Mouse (Mus musculus): ENCODE results near the gene Tnrc18. TPM values are rescaled to one million over a fixed set of nuclear protein-coding genes. Genes with fewer than 3 reads are reported as not detected.

Gene Tnrc18
- total RNA-seq, 2 experiments from 2014 or later = 79.8 to 81.9 TPM

DNA sequence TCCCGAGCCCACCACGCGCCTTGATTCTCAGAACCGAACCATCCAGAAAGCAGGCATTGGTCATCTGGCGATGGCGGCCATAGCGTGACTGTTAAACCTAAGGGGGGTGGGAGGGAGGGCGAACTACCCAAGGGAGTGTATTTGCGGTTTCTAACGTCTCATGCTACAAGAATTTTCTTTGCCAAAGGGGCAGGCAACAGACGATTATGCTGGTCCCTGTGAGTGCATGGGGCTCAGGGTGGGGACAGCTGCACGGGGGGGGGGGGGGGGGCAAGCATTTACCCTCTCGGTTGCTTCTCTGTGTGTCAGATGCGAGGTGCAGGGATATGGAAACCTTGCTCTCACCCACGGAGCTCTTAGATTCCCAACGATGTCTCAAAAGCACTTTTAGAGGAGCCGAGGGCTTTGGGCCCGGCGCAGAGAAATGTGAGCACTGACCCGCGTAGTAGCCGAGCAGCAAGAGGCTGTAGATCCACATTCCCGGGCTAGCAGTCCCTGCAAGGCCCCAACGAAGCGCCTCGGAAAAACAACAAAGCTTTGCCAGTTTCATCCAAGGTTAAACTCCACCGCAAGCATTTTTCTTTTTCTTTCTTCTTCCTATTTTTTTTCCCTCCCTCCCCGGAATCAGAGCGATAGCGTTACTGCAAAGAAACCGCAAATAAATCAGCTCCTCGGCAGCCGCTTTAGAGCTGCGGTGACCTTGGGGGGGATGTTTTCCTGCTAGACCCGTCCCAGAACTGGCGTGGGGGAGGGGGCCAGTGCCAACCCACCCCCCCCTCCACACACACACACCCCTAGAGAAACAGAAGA lies 5.0 kb upstream of the Tnrc18 start:
- DNase-seq = peak; percentile 74 to 85

DNA sequence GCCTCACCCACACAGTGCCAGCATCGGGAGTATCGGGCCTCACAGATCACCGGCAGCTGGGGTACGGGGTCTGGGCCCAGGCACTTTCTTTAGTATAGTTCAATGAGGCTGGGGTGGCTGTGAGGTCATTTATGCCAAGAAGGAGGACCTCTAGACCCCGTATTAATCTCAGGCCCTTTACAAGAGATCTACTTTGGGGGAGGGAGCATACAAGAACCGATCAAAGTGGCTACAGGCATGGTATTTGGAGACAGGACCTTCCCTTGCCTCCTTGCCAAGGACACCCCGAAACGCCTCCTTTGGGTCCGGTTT lies 4.5 kb upstream of the Tnrc18 start:
- DNase-seq = no peak

DNA sequence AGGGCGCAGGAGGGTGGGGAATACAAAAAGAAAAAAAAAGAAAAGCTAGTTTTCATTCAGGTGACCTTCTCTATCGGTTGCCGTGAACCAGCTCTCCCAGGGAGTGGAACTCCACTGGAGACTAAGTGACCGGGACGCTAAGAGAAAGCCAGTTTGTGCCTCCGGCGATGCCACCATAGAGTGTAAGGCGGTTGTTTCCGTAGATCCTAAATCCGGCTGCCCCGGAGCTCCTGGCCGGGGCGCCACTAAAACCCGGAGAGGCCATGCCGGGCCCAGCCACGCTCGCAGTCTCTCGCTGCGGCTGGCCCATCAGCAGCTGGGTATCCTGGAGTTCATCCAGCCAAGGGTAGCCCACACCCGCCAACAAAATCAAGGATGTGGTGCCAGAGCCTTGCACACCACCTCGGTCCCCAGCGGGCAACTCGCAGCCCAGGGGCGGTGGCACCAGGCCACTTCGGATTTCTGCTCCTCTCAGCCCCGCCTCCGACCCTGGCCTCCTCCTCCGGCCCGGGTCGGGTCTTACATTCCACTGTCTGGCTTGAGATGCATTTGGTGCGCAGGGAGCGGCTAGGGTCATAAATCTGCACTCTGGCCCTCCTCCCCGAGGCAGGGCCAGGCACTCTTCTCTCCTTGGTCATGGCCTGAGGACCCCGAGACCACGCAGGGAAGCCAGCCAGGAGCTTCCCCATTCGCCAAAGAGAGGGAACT lies 4.0 kb upstream of the Tnrc18 start:
- DNase-seq = peak; percentile 96 to 97

DNA sequence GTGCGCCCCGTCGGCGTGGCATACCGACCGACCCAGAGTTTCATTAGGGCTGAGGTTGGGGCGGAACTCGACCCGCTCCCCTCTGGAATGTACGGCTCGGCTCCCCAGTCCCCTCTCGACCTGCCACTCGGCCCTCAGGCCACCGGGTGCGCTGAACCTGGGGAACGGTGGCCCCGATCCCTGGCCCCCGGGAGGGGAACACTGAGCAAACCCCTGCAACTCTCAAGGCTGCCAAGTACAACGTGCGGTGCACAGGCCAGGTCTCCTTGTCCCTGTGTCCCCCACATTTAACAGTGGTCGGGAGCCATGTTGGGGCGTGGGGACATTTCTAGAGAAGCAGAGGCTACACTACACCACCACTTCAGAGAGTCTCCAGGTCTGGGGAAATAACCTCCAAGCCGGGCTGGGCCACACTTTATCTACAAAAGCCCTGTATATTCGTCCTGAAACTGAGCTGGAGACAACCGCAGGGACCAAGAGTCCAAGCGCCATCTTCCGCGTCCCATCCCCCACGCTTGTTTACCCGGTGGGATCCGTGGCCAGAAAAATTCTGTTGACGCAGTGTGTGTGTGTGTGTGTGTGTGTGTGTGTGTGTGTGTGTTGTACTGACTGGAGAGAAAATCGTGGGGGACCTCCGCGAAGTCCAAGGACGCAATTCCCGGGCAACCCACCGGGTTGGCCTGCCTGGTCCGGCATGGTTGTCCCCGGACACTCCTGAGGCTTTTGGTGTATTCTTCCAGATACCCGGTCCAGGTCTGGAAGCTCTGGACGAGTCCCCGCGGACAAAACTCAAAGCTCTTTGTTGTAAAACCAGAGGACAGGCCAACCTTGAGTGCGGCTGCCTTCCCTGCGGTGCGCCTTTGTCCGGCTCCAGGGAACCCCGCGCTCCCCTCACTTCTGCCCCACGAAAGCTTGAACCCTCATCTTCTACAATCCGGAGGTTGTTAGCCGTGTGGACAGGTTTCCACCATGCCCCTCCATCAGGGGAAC lies 3.1 kb upstream of the Tnrc18 start:
- peak; percentile 68 to 82 for DNase-seq

DNA sequence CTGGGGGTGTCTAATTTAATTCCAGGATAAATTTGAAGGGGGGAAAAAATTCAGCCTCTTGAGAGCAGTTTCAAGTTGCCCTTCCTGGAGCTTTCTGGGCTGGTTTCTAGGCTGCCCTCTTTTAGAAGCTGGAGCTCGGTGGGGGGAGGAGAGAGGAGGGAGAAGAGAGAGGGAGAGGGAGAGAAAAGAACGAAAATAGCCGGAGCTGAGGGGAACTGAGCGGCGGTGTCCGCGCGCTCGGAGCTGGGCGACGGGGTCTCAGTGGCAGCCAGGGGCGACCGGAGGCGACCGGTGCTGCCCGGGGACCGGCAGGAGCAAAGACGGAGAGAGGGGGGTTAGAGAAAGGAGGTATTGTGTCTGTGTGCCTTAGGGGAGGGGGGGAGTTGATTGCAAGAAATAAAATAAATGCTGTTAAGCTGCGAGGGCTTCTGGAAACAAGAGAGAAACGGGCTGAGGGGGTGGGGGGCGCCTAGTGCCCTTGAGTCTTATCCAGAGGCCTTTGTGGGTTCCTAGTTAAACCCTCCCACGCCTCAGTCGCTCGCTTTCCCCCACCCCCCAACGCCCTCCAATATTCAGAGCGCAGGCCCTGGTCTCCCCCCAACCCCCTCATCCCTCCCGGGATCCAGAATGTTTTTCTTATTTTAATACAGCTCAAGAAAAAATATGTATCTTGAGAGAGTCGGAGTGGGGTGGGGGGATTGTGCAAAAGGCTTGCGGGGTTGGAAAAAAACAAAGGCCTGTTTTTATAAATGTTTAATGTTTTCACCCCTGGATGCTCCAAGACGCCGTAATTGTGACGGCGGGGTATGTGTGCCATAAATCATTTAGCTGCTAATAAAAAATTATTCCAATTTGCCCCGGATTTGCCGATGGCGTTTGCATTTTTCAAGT lies 2.2 kb upstream of the Tnrc18 start:
- peak; percentile 62 to 79 for DNase-seq

DNA sequence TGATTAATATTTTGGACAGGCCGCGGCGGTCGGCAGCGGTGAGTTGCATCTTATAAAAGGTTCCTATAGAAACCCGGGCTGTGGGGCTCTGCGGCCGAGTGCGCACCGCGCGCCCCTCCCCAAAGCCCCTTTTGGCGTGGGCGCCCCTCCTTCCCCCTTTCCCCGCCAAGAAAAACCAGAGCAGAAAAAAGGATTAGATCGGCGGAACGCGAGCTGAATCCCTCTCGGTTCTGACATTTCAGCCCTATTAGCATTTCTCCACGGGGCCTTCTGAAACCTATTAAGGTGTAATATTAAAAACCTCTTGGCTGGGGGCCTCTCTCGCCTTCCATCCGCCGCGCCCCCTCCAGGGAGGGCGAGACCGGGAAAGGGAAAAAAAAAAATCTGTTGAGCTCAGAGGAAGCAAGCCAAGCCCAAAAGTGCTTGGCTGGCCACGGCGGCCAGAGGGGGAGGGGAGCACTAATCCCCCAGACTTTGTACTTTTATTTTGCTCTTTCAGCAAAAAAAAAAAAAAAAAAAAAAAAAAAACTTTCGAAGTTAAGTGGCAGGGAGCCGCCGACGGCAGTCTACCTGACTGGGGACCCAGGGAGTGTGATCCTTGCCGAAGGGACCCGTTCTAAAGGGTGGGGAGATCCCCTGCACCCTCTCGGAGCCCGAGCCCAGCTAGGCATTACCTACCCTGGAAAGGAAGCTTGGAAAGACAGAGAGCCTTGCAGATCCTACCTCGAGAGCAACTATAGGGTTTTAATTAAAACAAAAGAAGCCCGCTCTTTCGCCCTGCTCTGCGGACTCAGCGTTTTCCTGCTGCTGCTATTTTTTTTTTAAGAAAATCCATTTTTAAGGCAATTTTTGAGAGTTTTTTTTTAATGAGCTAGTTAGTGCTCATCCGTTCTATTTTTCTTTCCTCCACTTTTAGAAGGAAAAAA lies 1.2 kb upstream of the Tnrc18 start:
- peak; percentile 76 to 87 for DNase-seq

DNA sequence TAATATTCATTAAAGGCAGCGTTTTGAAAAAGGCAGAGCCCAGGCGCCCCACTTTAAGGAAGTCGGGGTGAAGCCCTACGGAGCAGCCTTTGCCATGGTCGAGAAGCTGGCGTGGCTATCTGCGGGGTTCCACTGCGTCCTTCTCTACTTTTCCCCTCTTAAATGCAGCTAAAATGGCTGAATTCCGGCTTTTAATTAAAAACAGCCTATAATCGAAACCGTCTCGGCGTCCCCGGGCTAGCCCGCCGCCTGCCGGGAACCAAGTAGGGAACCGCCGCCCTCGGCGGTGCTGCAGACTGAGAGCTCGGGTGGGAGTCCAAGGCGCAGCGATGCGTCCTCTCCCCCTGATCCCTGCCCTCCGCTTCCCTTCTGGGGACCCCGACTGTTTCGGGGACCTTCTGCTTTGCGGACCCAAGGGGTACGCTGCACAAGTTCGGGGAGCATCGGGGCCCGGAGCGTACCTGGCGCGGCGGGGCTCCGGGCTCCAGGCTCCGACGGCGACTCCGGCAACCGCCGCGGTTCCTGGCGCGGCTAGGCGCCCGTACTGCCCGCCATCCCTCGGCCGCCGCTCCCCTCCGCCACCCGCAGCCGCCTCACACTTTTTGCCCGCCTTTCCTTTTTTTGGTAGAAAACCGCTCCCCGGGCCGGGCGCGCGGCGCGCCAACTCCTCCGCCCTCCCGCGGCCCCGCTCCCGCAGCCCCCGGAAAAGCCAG lies 495 bp downstream of the Tnrc18 start:
- DNase-seq = peak; percentile 66 to 74

DNA sequence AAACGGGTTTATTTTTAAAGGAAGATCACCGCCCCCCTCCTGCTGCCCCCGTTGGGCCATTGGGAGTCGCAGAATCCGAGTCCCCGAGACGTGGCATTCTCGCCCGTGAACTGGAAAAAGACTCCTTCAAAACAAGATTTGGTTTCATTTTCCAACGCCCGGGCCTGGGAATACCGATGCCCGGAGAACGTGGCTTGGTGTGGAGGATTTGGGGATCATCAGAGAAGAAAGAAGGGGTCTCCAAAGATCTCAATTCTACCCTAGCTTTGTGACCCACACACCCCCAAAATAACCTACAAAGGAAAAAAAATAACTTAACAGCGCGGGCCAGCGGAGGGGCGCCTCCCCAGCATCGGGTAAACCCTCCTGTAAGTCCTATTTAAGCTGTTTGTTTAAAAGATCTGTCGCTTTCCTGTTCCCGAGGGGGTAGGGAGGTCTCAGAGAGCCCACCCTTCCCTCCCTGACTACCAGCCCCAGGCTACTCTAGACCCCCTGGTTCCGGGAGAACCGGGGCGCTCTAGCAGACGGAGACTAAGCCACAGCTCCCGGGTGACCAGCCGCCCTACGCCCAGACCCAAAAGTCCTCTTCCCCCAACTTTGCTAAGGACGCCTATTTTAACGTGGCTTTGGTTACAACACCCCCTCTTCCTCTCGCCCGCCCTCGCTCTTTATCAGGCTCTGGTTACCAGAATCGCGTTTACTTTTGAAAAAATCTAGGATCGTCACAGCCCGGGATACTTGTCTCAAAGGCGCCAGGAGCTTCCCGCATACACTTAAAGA lies 1.2 kb downstream of the Tnrc18 start:
- peak; percentile 52 to 66 for DNase-seq

DNA sequence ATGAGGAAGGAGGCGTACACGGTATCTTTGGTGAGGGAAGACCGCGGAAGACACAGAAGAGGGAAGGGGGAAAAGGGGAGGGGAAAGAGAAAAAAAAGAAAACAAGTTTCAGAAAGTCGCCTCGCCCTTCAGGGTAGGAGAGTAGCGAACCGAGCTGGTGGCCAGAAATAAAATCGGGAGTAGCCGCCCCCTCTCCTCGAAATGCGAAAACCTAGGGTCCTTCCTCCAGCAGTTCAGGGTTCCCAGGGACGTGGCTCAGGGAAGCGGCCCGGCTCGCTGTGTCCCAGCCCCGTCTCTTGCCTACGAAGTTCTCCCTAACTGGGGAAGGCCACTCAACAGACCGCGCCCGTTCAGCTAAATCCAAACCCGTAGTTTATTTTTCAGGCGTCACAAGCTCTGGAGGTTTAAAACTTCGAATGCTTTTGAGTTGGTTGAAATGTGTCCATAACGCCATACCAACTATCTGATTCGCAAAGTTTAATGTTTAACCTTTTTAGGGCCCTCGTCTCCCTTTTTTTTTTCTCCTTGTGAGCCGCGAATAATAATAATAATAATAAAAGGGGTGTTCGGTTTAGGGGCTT lies 2.0 kb downstream of the Tnrc18 start:
- DNase-seq = peak; percentile 40 to 56

DNA sequence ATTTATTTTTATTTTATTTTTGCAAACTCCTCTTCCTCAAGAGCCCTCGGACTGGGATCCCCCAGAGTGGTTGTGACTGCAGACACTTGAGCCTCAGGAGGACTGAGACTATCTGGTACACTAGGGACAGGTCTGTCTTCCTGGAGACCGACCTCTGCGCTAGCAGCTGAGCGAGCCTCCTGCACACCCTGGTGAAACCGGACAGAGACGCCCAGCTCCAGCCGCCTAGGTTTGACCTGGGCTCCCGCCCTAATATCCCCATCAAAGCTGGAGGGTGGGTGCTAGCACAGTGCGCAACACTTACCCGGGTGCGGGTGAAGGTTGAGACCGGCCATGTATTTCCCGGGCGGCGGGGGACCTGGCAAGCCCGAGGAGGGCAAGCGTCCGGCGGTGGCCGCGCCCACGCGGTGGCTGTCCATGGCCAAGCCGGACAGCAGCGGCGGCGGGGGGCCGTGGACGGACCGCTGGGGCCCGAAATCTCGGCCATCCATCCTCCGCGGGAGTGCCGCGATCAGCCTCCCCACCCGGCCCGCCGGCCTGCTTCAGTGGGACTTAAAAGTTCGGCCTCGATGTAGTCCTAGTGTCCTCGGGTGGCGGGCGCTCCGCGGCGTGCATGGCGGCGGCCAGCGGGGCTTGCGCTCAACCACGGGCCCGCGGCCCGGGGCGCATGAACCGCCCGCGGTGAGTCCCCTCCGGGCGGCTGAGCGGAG lies 2.6 kb downstream of the Tnrc18 start:
- peak; percentile 58 to 69 for DNase-seq

DNA sequence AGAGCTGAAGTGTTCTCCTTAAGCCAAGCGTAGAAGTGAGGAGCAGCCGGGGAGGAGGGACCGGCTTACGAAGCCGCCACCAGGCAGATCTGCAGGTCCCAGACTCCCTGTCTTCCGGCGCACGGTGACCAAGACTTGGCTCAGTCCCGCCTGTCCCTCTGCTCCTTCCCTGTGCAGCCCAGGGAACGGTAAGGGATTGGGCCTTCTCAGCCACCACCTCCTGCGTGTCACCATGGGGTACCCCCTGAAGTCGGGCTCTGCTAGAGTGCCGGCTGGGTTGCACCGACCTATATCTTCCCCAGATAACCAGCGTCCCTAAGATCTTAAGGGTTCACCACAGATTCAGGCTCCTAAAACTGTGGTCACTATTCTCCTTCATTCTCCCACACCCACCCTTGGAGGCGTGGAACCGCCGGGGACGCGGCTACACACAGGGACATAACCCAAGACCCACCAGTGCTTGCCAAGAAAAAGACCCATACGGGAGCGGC lies 3.3 kb downstream of the Tnrc18 start:
- DNase-seq = peak; percentile 71 to 75

DNA sequence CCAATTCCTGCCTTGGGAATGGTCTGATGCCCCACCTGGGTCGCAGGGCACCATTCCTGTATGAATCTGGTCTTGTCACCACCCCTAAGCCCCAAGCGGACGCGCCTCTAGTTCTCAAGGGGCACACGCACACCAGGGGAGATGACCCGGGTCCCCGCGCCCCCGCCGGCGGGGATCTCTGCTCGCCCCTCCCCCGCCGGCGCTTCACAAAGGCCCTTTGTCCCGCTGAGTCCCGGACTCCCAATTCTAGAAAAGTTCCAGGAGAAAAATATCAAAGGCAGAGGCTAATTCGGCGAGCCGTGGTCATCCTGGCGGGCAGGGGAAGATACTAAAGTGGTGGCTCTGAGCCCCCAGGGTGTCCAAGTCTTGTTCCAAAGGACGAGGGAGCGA lies 3.7 kb downstream of the Tnrc18 start:
- DNase-seq = peak; percentile 32 to 55

DNA sequence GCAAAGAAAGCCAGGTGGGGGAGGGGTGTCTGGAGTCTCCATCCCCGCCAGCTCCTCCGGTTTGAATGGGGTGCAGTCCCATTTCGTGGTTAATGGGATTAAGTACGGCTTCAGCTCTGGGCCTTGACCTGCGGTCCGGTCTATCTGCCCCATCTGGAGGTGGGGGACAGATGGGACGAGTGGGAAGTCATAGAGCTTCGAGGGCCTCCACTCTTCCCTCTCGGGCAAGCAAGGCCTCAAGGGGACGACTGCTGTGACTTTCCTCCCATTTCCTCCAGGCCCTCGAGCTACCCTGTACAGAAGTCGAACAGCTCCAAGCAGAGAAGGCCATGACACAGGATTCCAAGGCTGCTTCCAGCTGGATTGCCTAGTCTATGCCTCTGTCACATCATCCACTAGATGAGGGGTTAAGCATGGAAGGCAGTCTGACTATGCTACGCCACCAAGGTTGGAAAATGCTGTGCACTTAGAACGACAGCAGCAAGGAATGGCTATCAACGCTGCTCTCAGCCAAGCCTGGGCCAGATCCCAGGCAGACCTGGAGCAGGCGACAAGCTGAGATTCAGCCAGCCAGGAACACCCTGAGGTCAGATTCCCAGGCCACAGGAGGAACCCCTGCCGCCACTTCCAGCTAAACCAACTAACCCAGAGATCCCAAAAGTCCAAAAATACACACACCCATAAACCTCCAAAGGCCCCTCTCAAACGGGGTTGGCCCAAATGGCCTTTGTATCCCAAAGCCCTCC lies 4.3 kb downstream of the Tnrc18 start:
- peak; percentile 52 to 68 for DNase-seq

DNA sequence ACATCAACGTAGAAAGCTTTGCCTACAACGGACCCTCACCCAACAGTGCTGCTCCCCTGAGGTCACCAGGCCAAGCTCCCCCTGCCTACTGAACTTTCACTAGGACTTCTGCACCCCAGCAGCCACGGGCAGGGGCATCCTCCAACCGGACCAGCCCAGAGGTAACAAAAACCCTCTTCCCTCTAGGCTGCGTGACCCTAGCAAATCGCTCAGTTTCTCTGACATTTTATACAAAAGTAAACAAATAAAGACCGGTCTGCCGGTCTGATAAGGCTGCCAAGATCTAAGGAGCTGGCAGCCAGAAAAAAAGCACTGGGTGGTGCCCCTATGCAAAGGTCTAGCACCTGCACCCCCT lies 4.9 kb downstream of the Tnrc18 start:
- peak in 1 of 2 experiments; percentile 41 for DNase-seq

DNA sequence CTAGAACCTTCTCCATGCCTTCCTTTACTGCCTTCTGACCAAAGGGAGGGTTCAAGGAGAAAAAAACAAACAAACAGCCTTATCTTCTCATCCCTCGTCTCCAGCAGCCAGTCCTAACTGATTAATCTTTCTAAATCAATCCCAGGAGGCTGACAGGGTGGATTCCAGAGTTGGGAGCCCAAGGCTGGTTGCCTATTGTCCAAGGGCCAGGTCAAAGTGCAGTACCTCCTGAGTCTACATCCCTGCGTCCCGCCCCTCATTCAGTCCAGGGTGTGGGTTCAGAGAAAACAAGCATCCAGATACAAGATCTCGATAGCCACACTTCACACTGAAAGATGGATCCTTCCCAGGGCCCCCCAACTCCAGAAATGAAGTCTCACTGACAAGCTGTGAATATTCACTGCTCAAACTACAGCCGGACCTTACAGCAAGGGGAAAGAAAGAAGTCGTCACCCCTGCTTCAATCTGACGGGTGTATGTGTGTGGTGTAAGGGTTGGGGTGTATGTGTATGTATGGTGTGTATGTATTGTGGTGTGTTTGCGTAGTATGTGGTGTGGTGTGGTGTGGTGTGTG lies 5.5 kb downstream of the Tnrc18 start:
- DNase-seq = no peak

All from adrenal gland, postnatal 36 days (tissue).